Mouse (Mus musculus): ENCODE data around the gene Gm26938. TPM values are rescaled to one million over a fixed set of nuclear protein-coding genes. Genes with fewer than 3 reads are reported as not detected.

Gm26938 gene
- polyA plus RNA-seq (2012; rRNA removed): not detected in 2 replicates

GRCm38 (mm10) chr5:139826357-139827055 is at the start of gene Gm26938, which contains the start of gene Psmg3:
TSS of gene Gm26938 (minus strand) at chr5:139826407.
TSS of gene Psmg3 (minus strand) at chr5:139826885.
- Histone ChIP-seq H3K36me3 (ENCODE audit: control insufficient read depth, insufficient read depth, low read length) (peaks cover 1% of the 10 kb centered on the region), H3K27me3 (ENCODE audit: control insufficient read depth, insufficient read depth, low read length) (no peaks in the 10 kb centered on the region), H3K27ac (ENCODE audit: control insufficient read depth, insufficient read depth, low read depth, low read length) (peak within 1 kb of the TSS; percentile 24; the same call in 1 of the 2 replicates), H3K4me1 (ENCODE audit: control insufficient read depth, insufficient read depth, low read length) (peaks cover 6% of the 10 kb centered on the region), H3K4me3 (ENCODE audit: control insufficient read depth, low read depth, low read length) (peak within 1 kb of the TSS; percentile 89)
- TF ChIP-seq CTCF (IDR thresholded peaks at IDR 0.05; ENCODE audit: control insufficient read depth, insufficient read depth, insufficient replicate concordance, low read depth, low read length) (no peak), POLR2A (IDR thresholded peaks at IDR 0.05; ENCODE audit: control insufficient read depth, low read depth, low read length) (peak; percentile 62)

GRCm38 (mm10) chr5:139871526-139871925 is 45.3 kb upstream of the Gm26938 start:
- Histone ChIP-seq H3K4me3 (ENCODE audit: control insufficient read depth, low read depth, low read length) (no peak overlapping the region), H3K4me1 (ENCODE audit: control insufficient read depth, insufficient read depth, low read length) (no peaks in the 10 kb centered on the region), H3K27ac (ENCODE audit: control insufficient read depth, insufficient read depth, low read depth, low read length) (no peak overlapping the region), H3K36me3 (ENCODE audit: control insufficient read depth, insufficient read depth, low read length) (no peaks in the 10 kb centered on the region), H3K27me3 (ENCODE audit: control insufficient read depth, insufficient read depth, low read length) (no peaks in the 10 kb centered on the region)
- TF ChIP-seq CTCF (IDR thresholded peaks at IDR 0.05; ENCODE audit: control insufficient read depth, insufficient read depth, insufficient replicate concordance, low read depth, low read length) (no peak), POLR2A (IDR thresholded peaks at IDR 0.05; ENCODE audit: control insufficient read depth, low read depth, low read length) (no peak)

DNA sequence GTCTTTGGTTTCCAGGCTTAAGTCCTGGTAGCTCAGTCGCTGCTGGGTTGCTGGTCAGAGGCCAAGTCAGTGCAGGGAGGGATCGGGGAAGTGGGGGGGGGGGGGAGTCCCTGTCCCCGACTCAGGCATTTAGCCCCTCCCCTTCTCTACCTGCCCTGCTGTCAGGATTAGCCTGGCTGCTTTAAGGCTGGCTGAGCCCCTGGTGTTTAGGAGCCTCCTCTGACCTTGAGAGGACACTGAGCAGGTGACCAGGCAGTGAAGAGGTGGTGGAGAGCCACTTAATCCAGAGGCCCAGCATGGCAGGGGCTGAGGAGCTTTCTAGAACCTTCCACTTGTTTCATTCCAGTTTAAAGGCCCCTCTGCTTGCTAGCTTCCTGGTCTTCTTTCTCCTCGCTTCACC is 44.7 kb upstream of the Gm26938 start:
- Histone ChIP-seq H3K27me3 (ENCODE audit: control insufficient read depth, insufficient read depth, low read length) (no peaks in the 10 kb centered on the region), H3K4me1 (ENCODE audit: control insufficient read depth, insufficient read depth, low read length) (no peaks in the 10 kb centered on the region), H3K27ac (ENCODE audit: control insufficient read depth, insufficient read depth, low read depth, low read length) (no peak overlapping the region), H3K36me3 (ENCODE audit: control insufficient read depth, insufficient read depth, low read length) (no peaks in the 10 kb centered on the region), H3K4me3 (ENCODE audit: control insufficient read depth, low read depth, low read length) (no peak overlapping the region)
- TF ChIP-seq CTCF (IDR thresholded peaks at IDR 0.05; ENCODE audit: control insufficient read depth, insufficient read depth, insufficient replicate concordance, low read depth, low read length): no peak
- no peak for TF ChIP-seq POLR2A (IDR thresholded peaks at IDR 0.05; ENCODE audit: control insufficient read depth, low read depth, low read length)

DNA sequence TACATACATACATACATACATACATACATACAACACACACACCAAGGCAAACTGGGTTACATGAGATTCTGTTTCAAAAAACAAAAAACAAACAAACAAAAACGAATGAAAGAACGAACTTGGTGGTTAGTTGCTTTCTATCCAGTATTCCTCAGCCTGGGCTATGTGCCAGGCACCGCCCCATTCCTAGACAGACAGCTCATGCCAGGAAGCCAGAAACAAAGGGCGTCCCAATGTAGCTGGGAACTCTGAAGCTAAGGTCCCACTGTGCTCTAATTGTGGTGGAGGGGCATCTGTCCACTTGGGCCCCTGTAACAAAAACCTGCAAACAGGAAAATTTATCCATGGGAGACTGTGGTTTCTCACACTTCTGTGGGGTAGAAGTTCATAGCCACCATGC is 36.6 kb upstream of the Gm26938 start:
- no peaks in the 10 kb centered on the region for H3K27me3 ChIP-seq (ENCODE audit: control insufficient read depth, insufficient read depth, low read length)
- H3K36me3 ChIP-seq (ENCODE audit: control insufficient read depth, insufficient read depth, low read length): no peaks in the 10 kb centered on the region
- no peak for TF ChIP-seq POLR2A (IDR thresholded peaks at IDR 0.05; ENCODE audit: control insufficient read depth, low read depth, low read length)
- TF ChIP-seq CTCF (IDR thresholded peaks at IDR 0.05; ENCODE audit: control insufficient read depth, insufficient read depth, insufficient replicate concordance, low read depth, low read length): no peak
- H3K4me1 ChIP-seq (ENCODE audit: control insufficient read depth, insufficient read depth, low read length): no peaks in the 10 kb centered on the region
- no peak overlapping the region for H3K27ac ChIP-seq (ENCODE audit: control insufficient read depth, insufficient read depth, low read depth, low read length)
- H3K4me3 ChIP-seq (ENCODE audit: control insufficient read depth, low read depth, low read length): no peak overlapping the region

DNA sequence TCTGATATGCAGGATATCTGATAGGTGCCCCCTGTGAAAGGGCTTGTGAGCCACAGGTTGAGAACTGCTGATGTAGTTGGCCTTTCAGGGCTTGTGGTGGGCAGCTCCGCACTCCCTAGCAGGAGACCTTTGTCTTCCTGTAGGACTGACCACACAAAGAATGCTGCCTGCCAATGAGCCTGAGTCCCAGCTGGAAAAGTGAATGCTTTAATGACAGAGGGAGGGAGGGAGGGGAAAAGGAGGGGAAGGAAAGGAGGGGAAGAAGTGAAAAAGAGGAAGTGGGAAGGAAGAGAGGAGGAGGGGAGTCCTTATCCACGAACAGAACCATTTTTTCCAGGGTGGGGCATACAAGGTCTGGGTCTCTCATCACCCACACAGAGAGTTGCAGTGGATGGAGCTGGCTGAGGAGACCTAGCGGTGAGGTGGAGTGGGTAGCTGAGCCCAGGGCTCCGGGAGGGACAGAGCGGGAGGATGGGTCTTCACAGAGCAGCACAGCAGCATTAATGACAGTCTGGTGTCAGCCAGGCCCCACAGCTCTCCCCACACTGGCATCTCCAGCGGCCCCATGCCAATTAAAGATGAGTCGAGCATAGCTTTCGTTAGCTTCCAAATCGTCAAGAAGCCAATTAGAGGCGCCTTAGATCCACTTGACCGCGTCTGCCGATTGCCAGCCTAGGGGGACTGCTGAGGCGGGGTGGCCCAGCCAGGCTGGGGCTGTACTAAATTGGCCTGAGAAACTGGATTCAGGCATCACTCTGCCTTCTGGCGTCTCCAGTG is 34.3 kb upstream of the Gm26938 start:
- Histone ChIP-seq H3K27me3 (ENCODE audit: control insufficient read depth, insufficient read depth, low read length) (no peaks in the 10 kb centered on the region), H3K4me3 (ENCODE audit: control insufficient read depth, low read depth, low read length) (no peak overlapping the region), H3K36me3 (ENCODE audit: control insufficient read depth, insufficient read depth, low read length) (no peaks in the 10 kb centered on the region), H3K27ac (ENCODE audit: control insufficient read depth, insufficient read depth, low read depth, low read length) (no peak overlapping the region), H3K4me1 (ENCODE audit: control insufficient read depth, insufficient read depth, low read length) (no peaks in the 10 kb centered on the region)
- TF ChIP-seq POLR2A (IDR thresholded peaks at IDR 0.05; ENCODE audit: control insufficient read depth, low read depth, low read length): no peak
- TF ChIP-seq CTCF (IDR thresholded peaks at IDR 0.05; ENCODE audit: control insufficient read depth, insufficient read depth, insufficient replicate concordance, low read depth, low read length): no peak

DNA sequence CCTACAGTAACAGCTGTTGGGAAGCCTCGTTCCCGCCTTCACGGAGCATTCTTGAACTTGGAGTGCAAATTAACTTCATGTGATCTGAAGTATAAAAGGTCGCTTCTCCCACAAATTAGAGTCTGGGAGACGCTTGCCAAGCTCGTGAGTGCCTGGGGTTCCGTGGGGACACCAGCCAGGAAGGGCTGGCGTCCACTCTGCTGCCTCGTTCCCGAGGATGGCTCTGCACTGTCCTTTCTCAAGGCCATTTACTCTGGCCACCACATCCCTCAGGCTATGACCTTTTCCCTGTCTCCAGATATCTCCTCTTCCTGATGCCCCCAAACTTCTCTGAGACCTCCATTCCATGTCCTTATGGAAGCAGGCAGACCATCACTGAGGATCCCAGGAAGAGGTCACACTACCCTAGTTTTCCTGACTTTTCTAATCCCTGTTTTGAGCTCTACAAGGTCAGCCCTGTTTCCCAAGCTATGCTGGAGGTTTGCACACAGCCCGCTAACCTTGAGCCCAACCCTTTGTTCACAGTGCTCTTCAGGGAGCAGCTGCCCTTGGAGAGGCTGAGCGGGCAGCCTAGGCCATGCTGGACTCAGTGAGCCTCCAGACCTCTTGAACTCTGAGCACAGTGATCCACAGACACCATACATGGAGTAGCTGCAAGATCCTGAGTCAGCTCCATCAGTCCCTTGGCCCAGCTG is 23.6 kb upstream of the Gm26938 start:
- H3K36me3 ChIP-seq (ENCODE audit: control insufficient read depth, insufficient read depth, low read length): no peaks in the 10 kb centered on the region
- H3K27me3 ChIP-seq (ENCODE audit: control insufficient read depth, insufficient read depth, low read length): no peaks in the 10 kb centered on the region
- H3K27ac ChIP-seq (ENCODE audit: control insufficient read depth, insufficient read depth, low read depth, low read length): no peak overlapping the region
- H3K4me3 ChIP-seq (ENCODE audit: control insufficient read depth, low read depth, low read length): no peak overlapping the region
- TF ChIP-seq POLR2A (IDR thresholded peaks at IDR 0.05; ENCODE audit: control insufficient read depth, low read depth, low read length): no peak
- no peak for TF ChIP-seq CTCF (IDR thresholded peaks at IDR 0.05; ENCODE audit: control insufficient read depth, insufficient read depth, insufficient replicate concordance, low read depth, low read length)
- peaks cover 4% of the 10 kb centered on the region for H3K4me1 ChIP-seq (ENCODE audit: control insufficient read depth, insufficient read depth, low read length)

DNA sequence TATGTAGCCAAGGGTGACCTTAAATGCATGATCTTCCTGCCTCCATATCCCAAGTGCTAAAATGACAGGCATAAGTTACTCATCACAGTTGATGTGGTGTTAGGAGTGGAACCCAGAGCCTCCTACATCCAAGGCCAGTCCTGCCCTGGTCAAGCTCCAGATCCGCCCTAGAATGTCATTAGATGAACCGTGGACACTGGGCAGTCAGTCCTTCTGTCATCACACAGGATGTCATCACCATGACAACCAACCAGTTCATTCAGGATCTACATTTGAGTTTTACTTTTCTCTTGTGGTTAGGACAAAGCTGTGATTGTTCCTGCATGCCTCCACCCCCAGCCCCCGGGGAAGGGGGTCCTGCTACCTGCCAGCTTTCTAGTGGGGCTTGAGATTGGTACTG is 12.9 kb upstream of the Gm26938 start:
- Histone ChIP-seq H3K4me1 (ENCODE audit: control insufficient read depth, insufficient read depth, low read length) (no peaks in the 10 kb centered on the region), H3K27me3 (ENCODE audit: control insufficient read depth, insufficient read depth, low read length) (no peaks in the 10 kb centered on the region), H3K36me3 (ENCODE audit: control insufficient read depth, insufficient read depth, low read length) (no peaks in the 10 kb centered on the region), H3K4me3 (ENCODE audit: control insufficient read depth, low read depth, low read length) (no peak overlapping the region), H3K27ac (ENCODE audit: control insufficient read depth, insufficient read depth, low read depth, low read length) (no peak overlapping the region)
- TF ChIP-seq CTCF (IDR thresholded peaks at IDR 0.05; ENCODE audit: control insufficient read depth, insufficient read depth, insufficient replicate concordance, low read depth, low read length) (no peak), POLR2A (IDR thresholded peaks at IDR 0.05; ENCODE audit: control insufficient read depth, low read depth, low read length) (no peak)

Measured in testis, adult 2 months (tissue).